Mouse (Mus musculus): ENCODE measurements around the gene Acp6. TPM values are rescaled to one million over a fixed set of nuclear protein-coding genes. Genes with fewer than 3 reads are reported as not detected.

Gene Acp6
- polyA plus RNA-seq, 1 experiment from 2014 or later = 19.1 TPM

GRCm38 (mm10) chr3:97196571-97196970 is 38.0 kb downstream of the Acp6 start:
- Histone ChIP-seq H3K27ac (no peak overlapping the region), H3K27me3 (no peaks in the 10 kb centered on the region), H3K9me3 (replicated peaks) (no peaks in the 10 kb centered on the region), H3K9ac (no peak overlapping the region), H3K36me3 (no peaks in the 10 kb centered on the region), H3K4me1 (replicated peaks) (peaks cover 5% of the 10 kb centered on the region; the same call in 1 of the 2 replicates), H3K4me3 (replicated peaks) (no peak overlapping the region), H3K4me2 (no peak overlapping the region)
- ATAC-seq (ENCODE audit: low read depth) = no peak
- no peak for DNase-seq
- 61% methylated on average over 8 of the region's 8 CpGs for WGBS (ENCODE audit: insufficient replicate concordance)

- H3K9ac ChIP-seq = no peak overlapping the region
- H3K9me3 ChIP-seq (replicated peaks) = no peaks in the 10 kb centered on the region
- DNase-seq = no peak
- H3K4me2 ChIP-seq = no peak overlapping the region
- ATAC-seq (ENCODE audit: low read depth) = no peak
- H3K36me3 ChIP-seq = no peaks in the 10 kb centered on the region
- 30% methylated on average over 4 of the region's 4 CpGs for WGBS (ENCODE audit: insufficient replicate concordance)
- H3K4me1 ChIP-seq (replicated peaks) = peaks cover 5% of the 10 kb centered on the region; the same call in 1 of the 2 replicates
- no peak overlapping the region for H3K27ac ChIP-seq
- H3K27me3 ChIP-seq = no peaks in the 10 kb centered on the region
- H3K4me3 ChIP-seq (replicated peaks) = no peak overlapping the region
Observed at GRCm38 (mm10) chr3:97199261-97199660, 40.7 kb downstream of the Acp6 start.

- Histone ChIP-seq H3K36me3 (peaks cover 15% of the 10 kb centered on the region), H3K4me1 (replicated peaks) (peaks cover 5% of the 10 kb centered on the region; the same call in 1 of the 2 replicates), H3K9ac (no peak overlapping the region), H3K27me3 (no peaks in the 10 kb centered on the region), H3K4me2 (no peak overlapping the region), H3K9me3 (replicated peaks) (no peaks in the 10 kb centered on the region), H3K27ac (no peak overlapping the region), H3K4me3 (replicated peaks) (no peak overlapping the region)
- ATAC-seq (ENCODE audit: low read depth) (peak; percentile 31; the same call in 1 of the 2 replicates), DNase-seq (peak; percentile 18)
- WGBS (ENCODE audit: insufficient replicate concordance) = 41% methylated on average over 5 of the region's 5 CpGs
Observed at GRCm38 (mm10) chr3:97201943-97202342, 43.4 kb downstream of the Acp6 start.

- no peak overlapping the region for H3K4me2 ChIP-seq
- peaks cover 20% of the 10 kb centered on the region for H3K36me3 ChIP-seq
- H3K9ac ChIP-seq = no peak overlapping the region
- no peak overlapping the region for H3K4me3 ChIP-seq (replicated peaks)
- no peak for ATAC-seq (ENCODE audit: low read depth)
- H3K4me1 ChIP-seq (replicated peaks) = peaks cover 5% of the 10 kb centered on the region; the same call in 1 of the 2 replicates
- 19% methylated on average over 14 of the region's 14 CpGs for WGBS (ENCODE audit: insufficient replicate concordance)
- no peaks in the 10 kb centered on the region for H3K9me3 ChIP-seq (replicated peaks)
- H3K27ac ChIP-seq = no peak overlapping the region
- no peaks in the 10 kb centered on the region for H3K27me3 ChIP-seq
- DNase-seq = no peak
Observed at GRCm38 (mm10) chr3:97203880-97204279, 45.3 kb downstream of the Acp6 start.

GRCm38 (mm10) chr3:97206521-97206920 is 47.9 kb downstream of the Acp6 start:
- Histone ChIP-seq H3K4me1 (replicated peaks) (no peaks in the 10 kb centered on the region), H3K9ac (no peak overlapping the region), H3K4me3 (replicated peaks) (no peak overlapping the region), H3K27me3 (no peaks in the 10 kb centered on the region), H3K36me3 (peaks cover 33% of the 10 kb centered on the region), H3K4me2 (no peak overlapping the region), H3K9me3 (replicated peaks) (no peaks in the 10 kb centered on the region), H3K27ac (no peak overlapping the region)
- DNase-seq = no peak
- no peak for ATAC-seq (ENCODE audit: low read depth)
- WGBS (ENCODE audit: insufficient replicate concordance) = 54% methylated on average over 3 of the region's 3 CpGs

GRCm38 (mm10) chr3:97209351-97209750 is 50.8 kb downstream of the Acp6 start:
- Histone ChIP-seq H3K27ac (no peak overlapping the region), H3K27me3 (no peaks in the 10 kb centered on the region), H3K4me3 (replicated peaks) (no peak overlapping the region), H3K9ac (no peak overlapping the region), H3K4me2 (no peak overlapping the region), H3K9me3 (replicated peaks) (no peaks in the 10 kb centered on the region), H3K4me1 (replicated peaks) (no peaks in the 10 kb centered on the region), H3K36me3 (peaks cover 42% of the 10 kb centered on the region)
- DNase-seq (no peak), ATAC-seq (ENCODE audit: low read depth) (no peak)
- 80% methylated on average over 9 of the region's 9 CpGs for WGBS (ENCODE audit: insufficient replicate concordance)

- Histone ChIP-seq H3K27me3 (no peaks in the 10 kb centered on the region), H3K9me3 (replicated peaks) (no peaks in the 10 kb centered on the region), H3K9ac (no peak overlapping the region), H3K4me2 (no peak overlapping the region), H3K27ac (no peak overlapping the region), H3K4me1 (replicated peaks) (no peaks in the 10 kb centered on the region), H3K4me3 (replicated peaks) (no peak overlapping the region), H3K36me3 (peaks cover 43% of the 10 kb centered on the region)
- DNase-seq (no peak), ATAC-seq (ENCODE audit: low read depth) (no peak)
- 29% methylated on average over 5 of the region's 5 CpGs for WGBS (ENCODE audit: insufficient replicate concordance)
Observed at GRCm38 (mm10) chr3:97211177-97211576, 52.6 kb downstream of the Acp6 start.

GRCm38 (mm10) chr3:97213871-97214270 is 55.3 kb downstream of the Acp6 start:
- Histone ChIP-seq H3K9ac (no peak overlapping the region), H3K27ac (no peak overlapping the region), H3K27me3 (no peaks in the 10 kb centered on the region), H3K4me1 (replicated peaks) (no peaks in the 10 kb centered on the region), H3K36me3 (peaks cover 36% of the 10 kb centered on the region), H3K9me3 (replicated peaks) (no peaks in the 10 kb centered on the region), H3K4me3 (replicated peaks) (no peak overlapping the region), H3K4me2 (no peak overlapping the region)
- 82% methylated on average over 10 of the region's 10 CpGs for WGBS (ENCODE audit: insufficient replicate concordance)
- DNase-seq (no peak), ATAC-seq (ENCODE audit: low read depth) (no peak)

GRCm38 (mm10) chr3:97214439-97214838 is 55.9 kb downstream of the Acp6 start:
- H3K4me1 ChIP-seq (replicated peaks) = no peaks in the 10 kb centered on the region
- 67% methylated on average over 1 of the region's 1 CpGs for WGBS (ENCODE audit: insufficient replicate concordance)
- no peaks in the 10 kb centered on the region for H3K27me3 ChIP-seq
- no peak overlapping the region for H3K4me3 ChIP-seq (replicated peaks)
- no peak overlapping the region for H3K4me2 ChIP-seq
- H3K9ac ChIP-seq = no peak overlapping the region
- no peak for DNase-seq
- H3K27ac ChIP-seq = no peak overlapping the region
- peaks cover 33% of the 10 kb centered on the region for H3K36me3 ChIP-seq
- no peaks in the 10 kb centered on the region for H3K9me3 ChIP-seq (replicated peaks)
- ATAC-seq (ENCODE audit: low read depth) = no peak

- Histone ChIP-seq H3K36me3 (peaks cover 24% of the 10 kb centered on the region), H3K4me1 (replicated peaks) (no peaks in the 10 kb centered on the region), H3K4me2 (no peak overlapping the region), H3K27me3 (no peaks in the 10 kb centered on the region), H3K9me3 (replicated peaks) (no peaks in the 10 kb centered on the region), H3K4me3 (replicated peaks) (no peak overlapping the region), H3K27ac (no peak overlapping the region), H3K9ac (no peak overlapping the region)
- no peak for ATAC-seq (ENCODE audit: low read depth)
- no peak for DNase-seq
- WGBS (ENCODE audit: insufficient replicate concordance) = 69% methylated on average over 3 of the region's 3 CpGs
Observed at GRCm38 (mm10) chr3:97215526-97215925, 56.9 kb downstream of the Acp6 start.

GRCm38 (mm10) chr3:97223261-97223660 is 64.7 kb downstream of the Acp6 start:
- no peak overlapping the region for H3K4me3 ChIP-seq (replicated peaks)
- DNase-seq (no peak), ATAC-seq (ENCODE audit: low read depth) (no peak)
- H3K9me3 ChIP-seq (replicated peaks) = no peaks in the 10 kb centered on the region
- WGBS (ENCODE audit: insufficient replicate concordance) = 61% methylated on average over 9 of the region's 9 CpGs
- peaks cover 12% of the 10 kb centered on the region for H3K27me3 ChIP-seq
- 0 out of 2 replicates have a peak, but pooled peaks cover 3% of the 10 kb centered on the region for H3K36me3 ChIP-seq
- H3K4me1 ChIP-seq (replicated peaks) = peaks cover 20% of the 10 kb centered on the region
- no peak overlapping the region for H3K9ac ChIP-seq
- H3K27ac ChIP-seq = no peak overlapping the region
- H3K4me2 ChIP-seq = no peak overlapping the region

- Histone ChIP-seq H3K4me3 (replicated peaks) (no peak overlapping the region), H3K9ac (no peak overlapping the region), H3K4me1 (replicated peaks) (peaks cover 24% of the 10 kb centered on the region), H3K27ac (no peak overlapping the region), H3K9me3 (replicated peaks) (no peaks in the 10 kb centered on the region), H3K4me2 (no peak overlapping the region), H3K27me3 (peaks cover 16% of the 10 kb centered on the region), H3K36me3 (0 out of 2 replicates have a peak, but pooled peaks cover 3% of the 10 kb centered on the region)
- DNase-seq (no peak), ATAC-seq (ENCODE audit: low read depth) (no peak)
- 64% methylated on average over 5 of the region's 5 CpGs for WGBS (ENCODE audit: insufficient replicate concordance)
Observed at GRCm38 (mm10) chr3:97225231-97225630, 66.7 kb downstream of the Acp6 start.
